Mouse (Mus musculus): ENCODE measurements at regions not wholly inside any gene's neighbourhood (a gene's known extent, or its start where the extent isn't known, plus 50 kb on each side); places are given as distances from the start of the nearest gene placed in this dataset.

GRCm38 (mm10) chr4:95439834-95440233 lies 117.5 kb upstream of the Fggy start:
- Histone ChIP-seq H3K27ac (no peak overlapping the region), H3K4me1 (peaks cover 15% of the 10 kb centered on the region), H3K9me3 (replicated peaks) (no peaks in the 10 kb centered on the region), H3K27me3 (ENCODE audit: low read depth, poor library complexity, severe bottlenecking) (no peaks in the 10 kb centered on the region), H3K36me3 (no peaks in the 10 kb centered on the region), H3K4me3 (no peak overlapping the region)
- no peak for DNase-seq (ENCODE audit: low spot score)
- 49% methylated on average over 1 of the region's 1 CpGs for WGBS

- Histone ChIP-seq H3K27me3 (ENCODE audit: low read depth, poor library complexity, severe bottlenecking) (no peaks in the 10 kb centered on the region), H3K4me3 (no peak overlapping the region), H3K9me3 (replicated peaks) (no peaks in the 10 kb centered on the region), H3K36me3 (no peaks in the 10 kb centered on the region), H3K27ac (peak overlapping the region; percentile 62), H3K4me1 (peaks cover 18% of the 10 kb centered on the region)
- peak; percentile 46 for DNase-seq (ENCODE audit: low spot score)
- 40% methylated on average over 12 of the region's 12 CpGs for WGBS
These were observed 113.2 kb upstream of the Fggy start for GRCm38 (mm10) chr4:95443854-95444811.

DNA sequence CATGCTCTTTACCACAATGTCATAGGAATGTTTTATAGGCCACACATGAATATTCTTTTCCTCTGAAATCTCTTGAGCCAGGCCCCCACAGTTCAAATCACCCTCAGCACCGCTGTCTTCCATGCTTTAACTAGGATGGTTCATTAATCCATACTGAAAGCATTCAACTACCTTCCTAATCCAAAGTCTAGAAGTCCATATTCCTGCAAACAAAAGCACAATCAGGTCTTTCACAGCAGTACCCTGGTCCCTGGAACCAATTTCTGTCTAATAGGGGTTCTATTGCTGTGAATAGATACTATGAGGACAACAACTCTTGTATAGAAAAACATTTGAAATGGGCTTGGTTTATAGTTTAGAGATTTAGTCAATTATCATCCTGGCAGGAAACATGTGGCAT lies 107.0 kb upstream of the Fggy start:
- H3K27me3 ChIP-seq (ENCODE audit: low read depth, poor library complexity, severe bottlenecking), result no peaks in the 10 kb centered on the region
- H3K9me3 ChIP-seq (replicated peaks), result no peaks in the 10 kb centered on the region
- H3K4me3 ChIP-seq, result no peak overlapping the region
- no peaks in the 10 kb centered on the region for H3K36me3 ChIP-seq
- DNase-seq (ENCODE audit: low spot score), result no peak
- 91% methylated on average over 1 of the region's 1 CpGs for WGBS
- H3K27ac ChIP-seq, result no peak overlapping the region
- H3K4me1 ChIP-seq, result no peaks in the 10 kb centered on the region

DNA sequence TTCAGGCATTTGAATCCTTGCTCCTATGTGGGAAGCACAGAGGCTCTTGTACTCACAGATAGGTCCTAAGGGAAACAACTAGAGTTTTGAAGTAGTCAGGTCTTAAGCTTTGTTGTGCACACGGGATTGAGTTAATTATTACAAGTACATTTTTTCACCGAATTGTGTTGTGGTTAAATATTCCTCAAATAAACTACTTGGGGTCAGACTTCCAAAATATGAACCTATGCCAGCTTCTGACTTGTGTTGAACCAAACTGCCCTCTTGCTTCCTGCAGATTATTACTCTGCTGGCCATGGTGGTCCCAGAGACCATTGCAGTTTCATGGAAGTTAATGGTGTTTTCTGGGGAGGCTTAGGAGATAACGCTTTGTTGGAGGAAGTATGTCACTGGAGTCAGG lies 105.5 kb upstream of the Fggy start:
- no peaks in the 10 kb centered on the region for H3K9me3 ChIP-seq (replicated peaks)
- H3K4me1 ChIP-seq, result peaks cover 6% of the 10 kb centered on the region
- H3K4me3 ChIP-seq, result no peak overlapping the region
- DNase-seq (ENCODE audit: low spot score), result no peak
- no peaks in the 10 kb centered on the region for H3K36me3 ChIP-seq
- WGBS, result 87% methylated on average over 3 of the region's 3 CpGs
- H3K27me3 ChIP-seq (ENCODE audit: low read depth, poor library complexity, severe bottlenecking), result no peaks in the 10 kb centered on the region
- no peak overlapping the region for H3K27ac ChIP-seq

- no peaks in the 10 kb centered on the region for H3K36me3 ChIP-seq
- no peaks in the 10 kb centered on the region for H3K9me3 ChIP-seq (replicated peaks)
- no peak overlapping the region; the same call in 1 of the 2 replicates for H3K27ac ChIP-seq
- no peaks in the 10 kb centered on the region for H3K27me3 ChIP-seq (ENCODE audit: low read depth, poor library complexity, severe bottlenecking)
- WGBS, result 77% methylated on average over 1 of the region's 1 CpGs
- DNase-seq (ENCODE audit: low spot score), result no peak
- H3K4me1 ChIP-seq, result peaks cover 6% of the 10 kb centered on the region
- H3K4me3 ChIP-seq, result no peak overlapping the region
These were observed 101.0 kb upstream of the Fggy start for GRCm38 (mm10) chr4:95456318-95456717.

GRCm38 (mm10) chr4:95456943-95457342 lies 100.4 kb upstream of the Fggy start:
- Histone ChIP-seq H3K4me1 (peaks cover 6% of the 10 kb centered on the region), H3K4me3 (no peak overlapping the region), H3K27me3 (ENCODE audit: low read depth, poor library complexity, severe bottlenecking) (no peaks in the 10 kb centered on the region), H3K36me3 (no peaks in the 10 kb centered on the region), H3K9me3 (replicated peaks) (no peaks in the 10 kb centered on the region), H3K27ac (no peak overlapping the region)
- no peak for DNase-seq (ENCODE audit: low spot score)
- 90% methylated on average over 5 of the region's 5 CpGs for WGBS

DNA sequence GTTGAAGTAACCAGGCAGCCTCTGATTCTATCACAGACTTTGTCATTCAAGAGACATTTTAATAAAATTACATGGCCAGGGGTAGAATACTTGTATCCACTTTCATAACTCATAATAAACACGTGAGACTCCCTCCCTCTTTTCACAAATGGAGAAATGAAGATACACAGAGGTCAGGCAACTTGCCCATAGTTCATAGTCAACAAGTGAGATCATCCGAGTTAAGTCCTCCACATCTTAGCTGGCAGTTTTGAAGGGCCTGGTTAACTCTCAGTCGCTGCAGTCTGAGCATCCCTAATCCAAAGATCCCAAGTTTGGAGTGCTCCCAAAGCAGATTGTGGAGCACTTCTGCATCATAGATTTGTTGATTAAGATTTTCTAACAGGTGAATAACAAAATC lies 94.8 kb upstream of the Fggy start:
- H3K4me3 ChIP-seq, result no peak overlapping the region
- no peak overlapping the region for H3K27ac ChIP-seq
- no peaks in the 10 kb centered on the region for H3K27me3 ChIP-seq (ENCODE audit: low read depth, poor library complexity, severe bottlenecking)
- WGBS, result 85% methylated on average over 3 of the region's 3 CpGs
- H3K4me1 ChIP-seq, result no peaks in the 10 kb centered on the region
- H3K9me3 ChIP-seq (replicated peaks), result no peaks in the 10 kb centered on the region
- no peak for DNase-seq (ENCODE audit: low spot score)
- H3K36me3 ChIP-seq, result no peaks in the 10 kb centered on the region

DNA sequence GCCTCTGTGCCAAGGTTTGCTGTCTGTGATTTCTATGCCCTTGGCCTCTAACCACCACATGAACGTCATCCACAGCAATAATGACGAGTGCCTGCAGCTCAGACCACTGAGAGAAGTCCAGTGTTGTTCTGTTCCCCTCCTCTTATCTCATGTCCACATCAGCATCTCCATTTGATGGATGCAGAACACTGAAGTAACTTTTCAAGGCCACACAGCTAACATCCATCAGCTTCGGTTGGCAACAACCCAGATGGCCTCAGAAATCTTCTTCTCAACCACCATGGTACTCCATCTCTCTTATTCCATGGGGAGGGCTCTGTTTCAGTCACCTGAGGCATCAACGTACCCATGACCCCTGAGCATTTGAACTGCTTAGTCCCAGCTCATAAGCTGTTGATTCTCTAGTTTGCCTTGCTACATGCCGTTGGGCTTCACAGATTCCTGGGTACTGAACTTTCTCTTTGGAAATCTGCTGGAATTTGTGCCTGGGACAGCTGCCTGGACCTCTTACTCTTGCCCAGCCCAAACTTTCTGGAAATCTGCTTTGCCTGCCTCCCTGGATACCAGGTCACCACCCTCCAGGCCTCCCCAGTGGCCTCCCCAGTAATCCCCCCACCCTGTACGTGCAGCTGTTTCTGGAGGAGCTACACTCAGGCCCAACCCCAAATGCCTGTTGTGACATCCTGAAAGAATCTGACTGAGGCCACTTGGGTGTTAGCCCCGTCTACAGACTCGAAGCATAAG lies 94.1 kb upstream of the Fggy start:
- H3K27me3 ChIP-seq (ENCODE audit: low read depth, poor library complexity, severe bottlenecking), result no peaks in the 10 kb centered on the region
- H3K9me3 ChIP-seq (replicated peaks), result no peaks in the 10 kb centered on the region
- H3K36me3 ChIP-seq, result no peaks in the 10 kb centered on the region
- peak overlapping the region; percentile 46 for H3K27ac ChIP-seq
- H3K4me1 ChIP-seq, result no peaks in the 10 kb centered on the region
- no peak for DNase-seq (ENCODE audit: low spot score)
- 84% methylated on average over 8 of the region's 8 CpGs for WGBS
- no peak overlapping the region for H3K4me3 ChIP-seq

DNA sequence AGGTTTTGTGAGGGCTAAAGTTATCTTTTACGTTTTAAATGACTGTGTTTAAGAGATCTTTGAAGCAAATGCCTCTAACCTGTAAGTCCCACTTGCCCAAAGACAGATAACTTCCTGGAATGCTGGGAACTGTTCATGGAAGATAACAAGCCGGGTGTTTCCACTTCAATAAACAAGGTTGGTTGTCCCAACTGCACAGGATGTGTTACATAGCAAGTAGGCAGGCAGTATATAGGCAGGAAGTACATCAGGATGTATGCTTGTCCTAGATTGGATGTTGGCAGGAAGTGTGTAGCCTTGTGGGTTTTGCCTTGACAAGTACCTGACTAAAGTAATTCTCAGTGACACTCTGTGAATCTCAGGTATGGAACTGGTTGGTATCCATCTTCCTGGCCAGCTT lies 90.7 kb upstream of the Fggy start:
- H3K9me3 ChIP-seq (replicated peaks), result no peaks in the 10 kb centered on the region
- 47% methylated on average over 2 of the region's 2 CpGs for WGBS
- H3K4me3 ChIP-seq, result no peak overlapping the region
- H3K27me3 ChIP-seq (ENCODE audit: low read depth, poor library complexity, severe bottlenecking), result no peaks in the 10 kb centered on the region
- no peak overlapping the region for H3K27ac ChIP-seq
- no peaks in the 10 kb centered on the region for H3K36me3 ChIP-seq
- H3K4me1 ChIP-seq, result no peaks in the 10 kb centered on the region
- DNase-seq (ENCODE audit: low spot score), result no peak

DNA sequence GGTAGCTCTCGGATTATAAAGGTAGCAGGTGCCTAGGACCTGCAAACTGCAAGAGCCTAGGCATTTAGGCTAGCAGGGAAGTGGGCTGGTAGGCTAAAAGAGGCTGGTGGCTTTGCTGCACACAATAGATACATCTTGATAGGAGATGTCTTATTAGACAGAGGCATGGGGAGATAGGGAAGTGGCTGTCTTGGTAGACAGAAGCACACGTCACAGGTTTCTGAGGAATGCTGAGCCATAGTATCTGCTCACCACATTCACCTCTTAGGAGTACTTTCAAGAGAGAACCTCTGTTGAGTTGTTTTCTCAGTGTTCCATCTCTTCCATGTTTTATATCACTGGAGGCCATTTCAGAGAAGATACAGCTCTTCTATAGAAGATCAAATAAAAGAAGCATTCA lies 89.8 kb upstream of the Fggy start:
- DNase-seq (ENCODE audit: low spot score), result no peak
- Histone ChIP-seq H3K4me3 (no peak overlapping the region), H3K36me3 (no peaks in the 10 kb centered on the region), H3K4me1 (no peaks in the 10 kb centered on the region), H3K27ac (no peak overlapping the region), H3K27me3 (ENCODE audit: low read depth, poor library complexity, severe bottlenecking) (no peaks in the 10 kb centered on the region), H3K9me3 (replicated peaks) (no peaks in the 10 kb centered on the region)
- WGBS, result 86% methylated on average over 2 of the region's 2 CpGs

DNA sequence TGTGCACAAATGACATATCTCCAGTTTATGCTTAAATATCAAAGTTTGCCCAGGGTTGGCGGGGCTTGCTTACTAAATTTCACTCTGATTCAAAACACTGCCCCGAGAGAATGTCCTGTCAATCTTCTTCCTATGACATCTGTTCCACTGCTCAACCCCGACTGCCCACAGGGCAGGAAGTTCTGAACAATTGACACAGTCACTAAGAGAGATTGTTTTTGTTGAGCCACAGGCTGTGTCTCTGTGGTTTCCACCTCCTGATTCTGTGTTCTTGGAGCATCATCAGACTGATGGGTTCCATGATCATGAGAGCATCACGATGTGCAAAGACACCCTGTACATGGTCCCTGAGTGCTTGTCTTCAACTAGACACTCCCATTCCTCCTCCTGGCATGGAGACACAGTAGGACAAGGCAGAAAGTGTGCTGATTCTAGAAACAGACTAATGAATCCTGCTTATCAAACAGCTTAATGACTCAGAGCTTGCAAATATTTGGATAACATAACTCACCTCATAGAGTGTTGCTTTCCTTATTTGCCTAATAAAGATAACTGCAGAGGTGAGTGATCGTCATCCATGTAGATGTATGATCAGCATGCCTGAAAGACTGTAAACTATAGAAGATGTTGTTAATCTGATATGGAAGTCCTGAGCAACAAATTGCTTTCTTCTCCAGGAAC lies 82.4 kb upstream of the Fggy start:
- Histone ChIP-seq H3K4me3 (no peak overlapping the region), H3K9me3 (replicated peaks) (no peaks in the 10 kb centered on the region), H3K27me3 (ENCODE audit: low read depth, poor library complexity, severe bottlenecking) (no peaks in the 10 kb centered on the region), H3K4me1 (peaks cover 12% of the 10 kb centered on the region), H3K36me3 (no peaks in the 10 kb centered on the region), H3K27ac (no peak overlapping the region)
- no peak for DNase-seq (ENCODE audit: low spot score)
- WGBS, result 81% methylated on average over 5 of the region's 5 CpGs

- peak overlapping the region; percentile 61; the same call in 1 of the 2 replicates for H3K27ac ChIP-seq
- no peaks in the 10 kb centered on the region for H3K9me3 ChIP-seq (replicated peaks)
- DNase-seq (ENCODE audit: low spot score), result peak; percentile 40
- no peaks in the 10 kb centered on the region for H3K27me3 ChIP-seq (ENCODE audit: low read depth, poor library complexity, severe bottlenecking)
- H3K4me1 ChIP-seq, result peaks cover 12% of the 10 kb centered on the region
- no peak overlapping the region for H3K4me3 ChIP-seq
- no peaks in the 10 kb centered on the region for H3K36me3 ChIP-seq
- 58% methylated on average over 12 of the region's 12 CpGs for WGBS
These were observed 81.1 kb upstream of the Fggy start for GRCm38 (mm10) chr4:95476071-95476724.

Data from limb, embryonic 10.5 days (tissue).